Mouse (Mus musculus) megakaryocyte, embryonic 14.5 days (primary cell): ENCODE measurements at regions not wholly inside any gene's neighbourhood (a gene's known extent, or its start where the extent isn't known, plus 50 kb on each side); places are given as distances from the start of the nearest gene placed in this dataset.

ENCODE experiments used
- FLI1 ChIP-seq: IDR thresholded peaks from 2 replicates; pipeline ENCODE4 v1.6.1; 2012; ENCODE audit warnings: low read length, inconsistent platforms, mixed read lengths
- GATA1 ChIP-seq: IDR thresholded peaks from 3 replicates; pipeline ENCODE4 v1.6.1; 2012; ENCODE audit warnings: mixed read lengths, low read length, inconsistent platforms, borderline replicate concordance

DNA sequence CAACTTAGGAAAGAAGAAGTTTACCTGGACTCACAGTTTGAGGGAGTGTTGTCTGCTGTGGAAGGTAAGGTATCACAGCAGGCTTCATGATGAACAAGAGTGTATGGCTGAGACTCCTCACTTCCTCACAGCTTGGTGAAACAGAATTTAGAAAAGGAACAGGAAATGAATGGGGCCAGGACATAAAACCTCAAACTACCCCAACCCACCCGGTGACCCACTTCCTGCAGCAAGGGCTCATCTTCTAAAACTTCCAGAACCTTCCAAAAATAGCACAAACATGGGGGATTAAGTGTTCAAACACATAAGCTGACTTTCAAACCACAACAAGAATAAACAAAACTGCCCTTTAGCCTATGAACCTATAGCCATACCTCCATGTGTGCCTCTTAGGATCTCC, 229.9 kb downstream of the Pik3r1 start:
- TF ChIP-seq GATA1 (no peak), FLI1 (no peak)
